Mouse (Mus musculus) natural killer cell, adult 2 months (primary cell): ENCODE measurements around the gene 1700028P14Rik.

ENCODE experiments used
- DNase-seq, 2 experiments: peaks; one replicate each; pipeline ENCODE4 v3.0.0; 2022; ENCODE audit warnings: low spot score in 2 of 2

1700028P14Rik gene

GRCm38 (mm10) chr19:23607951-23608350 lies 44.7 kb downstream of the 1700028P14Rik start:
- DNase-seq = no peak

DNA sequence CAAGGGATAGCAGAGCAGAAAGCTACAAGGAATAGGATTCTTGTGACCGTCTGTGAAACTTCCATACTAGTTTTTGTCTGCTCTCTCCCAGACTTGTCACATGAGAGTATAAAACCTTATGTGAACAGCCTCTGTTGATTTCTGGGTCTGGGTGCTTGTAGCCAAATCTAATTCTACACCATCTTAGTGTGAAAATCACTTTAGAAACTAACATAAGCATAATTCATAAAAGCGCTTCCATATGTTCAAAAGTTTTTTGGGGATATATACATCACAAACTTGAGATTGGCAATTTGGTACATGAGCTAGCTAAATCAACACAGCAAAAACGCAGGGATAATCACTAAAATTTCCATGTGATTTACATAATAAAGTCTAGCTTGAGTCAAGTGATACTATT lies 57.7 kb downstream of the 1700028P14Rik start:
- no peak for DNase-seq

GRCm38 (mm10) chr19:23578606-23579355 lies 73.8 kb downstream of the 1700028P14Rik start:
- no peak for DNase-seq

- DNase-seq = no peak
Measured at GRCm38 (mm10) chr19:23576685-23577084, 75.9 kb downstream of the 1700028P14Rik start.

GRCm38 (mm10) chr19:23563693-23564092 lies 88.9 kb downstream of the 1700028P14Rik start:
- no peak for DNase-seq

GRCm38 (mm10) chr19:23562588-23562987 lies 90.0 kb downstream of the 1700028P14Rik start:
- DNase-seq = no peak

- DNase-seq = no peak
Measured at GRCm38 (mm10) chr19:23562061-23562460, 90.6 kb downstream of the 1700028P14Rik start.

GRCm38 (mm10) chr19:23553450-23553849 lies 99.2 kb downstream of the 1700028P14Rik start:
- DNase-seq = no peak

- no peak for DNase-seq
Measured at GRCm38 (mm10) chr19:23545604-23546003, 107.0 kb downstream of the 1700028P14Rik start.

- no peak for DNase-seq
Measured at GRCm38 (mm10) chr19:23543244-23544004, 109.2 kb downstream of the 1700028P14Rik start.

GRCm38 (mm10) chr19:23542759-23543158 lies 109.9 kb downstream of the 1700028P14Rik start:
- DNase-seq = no peak

GRCm38 (mm10) chr19:23535700-23536099 lies 116.9 kb downstream of the 1700028P14Rik start:
- no peak for DNase-seq

DNA sequence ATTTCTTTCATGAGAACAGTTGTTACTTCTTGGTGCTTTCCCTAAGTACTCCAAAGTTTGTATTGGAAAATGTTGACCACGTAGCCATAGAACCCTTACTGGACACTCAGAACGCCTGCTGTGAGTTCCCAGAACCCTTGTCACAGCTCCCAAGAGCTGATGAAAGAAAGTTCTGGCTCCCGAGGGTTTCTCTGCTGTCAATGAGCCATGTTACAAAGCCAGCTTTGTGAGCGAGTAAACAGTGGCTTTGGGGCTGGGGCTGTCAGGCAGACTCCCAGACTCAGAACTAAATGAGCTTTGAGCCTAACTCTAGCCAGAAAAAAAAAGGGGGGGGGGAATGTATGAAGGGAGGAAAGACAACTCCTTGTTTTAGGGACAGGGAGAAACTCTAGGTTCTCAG lies 120.7 kb downstream of the 1700028P14Rik start:
- no peak for DNase-seq

GRCm38 (mm10) chr19:23523711-23524110 lies 128.9 kb downstream of the 1700028P14Rik start:
- DNase-seq = peak; percentile 32 to 57

GRCm38 (mm10) chr19:23521831-23522230 lies 130.8 kb downstream of the 1700028P14Rik start:
- DNase-seq = no peak

DNA sequence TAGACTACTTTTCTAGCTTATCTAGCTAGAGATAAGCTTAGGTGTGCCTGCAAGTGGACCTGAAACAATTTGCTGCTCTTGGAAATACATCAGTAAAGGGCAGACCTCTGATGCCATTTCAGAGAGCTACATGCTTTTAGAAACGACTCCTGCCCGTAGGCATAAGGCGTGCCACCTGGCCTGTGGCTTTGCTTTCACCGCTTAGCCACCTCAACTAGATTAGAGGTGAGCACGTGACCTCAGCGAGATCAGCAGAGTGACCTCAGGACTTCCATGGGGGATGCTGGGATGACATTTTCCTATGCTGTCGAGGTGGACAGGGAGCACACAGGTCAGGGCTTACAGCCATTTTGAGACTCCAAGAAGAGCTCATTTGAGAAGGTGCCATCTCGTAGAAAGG lies 131.5 kb downstream of the 1700028P14Rik start:
- DNase-seq = no peak

GRCm38 (mm10) chr19:23520629-23521028 lies 132.0 kb downstream of the 1700028P14Rik start:
- no peak for DNase-seq

- DNase-seq = no peak
Measured at GRCm38 (mm10) chr19:23518477-23518876, 134.1 kb downstream of the 1700028P14Rik start.

GRCm38 (mm10) chr19:23511303-23511702 lies 141.3 kb downstream of the 1700028P14Rik start:
- peak in 1 of 2 experiments; percentile 5 for DNase-seq
